Mouse (Mus musculus): ENCODE data around the gene Nt5dc2.

DNA sequence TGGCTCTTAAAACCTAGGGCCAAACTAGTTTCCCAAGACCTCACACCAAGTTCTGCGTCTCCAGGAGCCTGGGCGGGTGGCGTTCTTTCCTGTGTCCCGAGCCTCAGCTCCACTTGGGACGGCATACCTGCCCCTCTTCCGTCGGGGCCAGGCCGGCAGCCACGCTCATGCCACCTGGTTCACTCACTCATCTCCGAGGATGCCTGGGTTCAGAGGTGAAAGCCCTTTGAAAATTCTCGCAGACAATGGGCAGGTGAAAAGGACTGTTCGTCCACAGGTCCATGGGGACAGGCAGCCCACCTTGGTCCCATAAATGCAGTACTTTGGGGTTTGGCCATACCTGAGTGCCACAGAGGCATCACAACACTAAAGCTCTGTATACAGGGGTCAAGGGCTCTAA lies 53.3 kb downstream of the Nt5dc2 start:
- TF ChIP-seq CTCF (IDR thresholded peaks at IDR 0.05; ENCODE audit: low read depth, low read length) (no peak), POLR2A (IDR thresholded peaks at IDR 0.05; ENCODE audit: insufficient read depth, low read length) (no peak)
